Mouse (Mus musculus) testis, adult 2 months (tissue): Measurements from ENCODE around the gene Rapgef2.

Experiments used
- CTCF ChIP-seq: fragments of 200-500 bp; IDR thresholded peaks from 2 replicates; pipeline ENCODE4 v1.5.1; 2012; ENCODE audit warnings: low read depth, mild to moderate bottlenecking, inconsistent platforms, low read length, moderate library complexity; ENCODE audit not compliant: control insufficient read depth, insufficient read depth, insufficient replicate concordance
- POLR2A ChIP-seq: fragments of 200-500 bp; IDR thresholded peaks from 2 replicates; pipeline ENCODE4 v1.6.1; 2012; ENCODE audit warnings: low read depth, mild to moderate bottlenecking, inconsistent platforms, low read length, moderate library complexity; ENCODE audit not compliant: control insufficient read depth

GRCm38 (mm10) chr3:79333643-79334200, 47.4 kb upstream of the Rapgef2 start:
- TF ChIP-seq CTCF (no peak), POLR2A (no peak)
